Mouse (Mus musculus): ENCODE results near the gene Ufl1. TPM values are rescaled to one million over a fixed set of nuclear protein-coding genes. Genes with fewer than 3 reads are reported as not detected.
A peak's percentile ranks its signal among the peaks of the same experiment; 100 is the strongest.
"Not testable (repeated sequence)": the region's sequence is repeated elsewhere in the genome, so short reads cannot be mapped to it uniquely, and the experiment has no call there.

Ufl1 gene
- 10.4 and 17.4 TPM in 2 replicates for total RNA-seq (2012; rRNA removed)

DNA sequence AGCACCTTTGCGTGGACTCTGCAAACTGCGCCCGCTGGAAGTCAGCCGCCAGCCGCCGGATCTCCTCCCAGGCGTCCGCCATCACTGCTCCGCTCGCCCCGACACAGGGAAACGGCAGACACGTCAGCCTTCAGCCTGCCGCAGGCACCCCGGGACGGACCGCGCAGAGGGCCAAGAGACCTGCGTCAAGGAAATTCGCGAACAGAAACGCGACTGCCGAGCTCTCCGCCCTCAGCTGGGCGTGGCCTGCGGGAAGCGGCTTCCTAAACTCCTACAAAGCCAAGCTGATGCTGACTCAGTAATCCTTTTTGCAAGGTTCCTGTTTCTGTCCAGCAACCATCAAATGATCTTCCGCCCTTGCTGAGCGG, at the start of gene Ufl1:
TSS of gene Ufl1 (minus strand) at position 151 of the 368 bp plus-strand sequence.
- no peak within 1 kb of the TSS for H3K27ac ChIP-seq (ENCODE audit: insufficient read depth, low read depth, low read length, poor library complexity, severe bottlenecking)
- H3K9ac ChIP-seq (ENCODE audit: insufficient read depth, low read depth, low read length, poor library complexity, severe bottlenecking), result peak within 1 kb of the TSS; percentile 83
- no peaks in the 10 kb centered on the region for H3K4me1 ChIP-seq (ENCODE audit: control insufficient read depth in 2 of 2, insufficient read depth in 2 of 2, low read length in 2 of 2, poor library complexity in 1 of 2)
- TF ChIP-seq CHD2 (IDR thresholded peaks at IDR 0.05; ENCODE audit: low read depth, low read length) (no peak), HCFC1 (IDR thresholded peaks at IDR 0.05; ENCODE audit: borderline replicate concordance, insufficient read depth, low read length) (peak; percentile 77; the same call in 1 of the 2 replicates), MAFK (IDR thresholded peaks at IDR 0.05; ENCODE audit: insufficient read depth, low read depth, low read length) (peak; percentile 91)
- no peaks in the 10 kb centered on the region; the same call in 1 of the 2 replicates for H3K36me3 ChIP-seq (ENCODE audit: control insufficient read depth, insufficient read depth, low read length, poor library complexity, severe bottlenecking)
- peak; percentile 86 for DNase-seq (ENCODE audit: low read depth, low spot score)
- peak within 1 kb of the TSS; percentile 75 to 78 for H3K4me3 ChIP-seq (ENCODE audit: insufficient read depth in 1 of 2, low read depth in 1 of 2, low read length in 2 of 2, poor library complexity in 1 of 2, severe bottlenecking in 1 of 2)
- in situ Hi-C loops (cut with MboI; ENCODE audit: low sequenced_read_pairs in 2 of 2, unreplicated experiment in 2 of 2), result no loop called here
- H3K9me3 ChIP-seq (ENCODE audit: control insufficient read depth, insufficient read depth, low read depth, low read length), result no peaks in the 10 kb centered on the region

DNA sequence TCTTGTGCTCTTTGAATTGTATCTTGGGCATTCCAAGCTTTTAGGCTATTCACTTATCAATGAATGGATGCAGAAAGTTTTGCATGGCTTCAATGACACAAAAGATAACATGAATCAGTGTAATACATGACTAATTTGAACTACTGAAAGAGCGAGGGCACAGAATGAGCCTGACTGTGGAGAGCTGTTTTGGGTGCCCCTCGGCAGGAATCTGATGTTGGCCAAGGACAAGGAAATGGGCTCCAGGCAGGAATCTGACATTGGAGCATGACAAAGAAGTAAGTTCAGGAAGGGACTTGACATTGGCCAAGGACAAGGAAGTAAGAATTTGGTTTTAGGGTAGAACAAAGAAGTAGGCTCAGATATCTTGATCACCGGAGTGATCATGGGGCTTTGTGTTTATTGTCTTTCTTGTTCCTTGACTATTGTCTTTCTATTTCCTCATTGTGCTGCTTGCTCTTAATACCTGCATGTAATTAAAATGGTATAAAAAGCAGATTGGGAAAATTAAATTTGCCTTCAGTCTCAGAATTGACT, 44.1 kb upstream of the Ufl1 start:
- no peak for TF ChIP-seq CHD2 (IDR thresholded peaks at IDR 0.05; ENCODE audit: low read depth, low read length)
- Histone ChIP-seq H3K4me3 (ENCODE audit: insufficient read depth in 1 of 2, low read depth in 1 of 2, low read length in 2 of 2, poor library complexity in 1 of 2, severe bottlenecking in 1 of 2) (no peak overlapping the region), H3K4me1 (ENCODE audit: control insufficient read depth in 2 of 2, insufficient read depth in 2 of 2, low read length in 2 of 2, poor library complexity in 1 of 2) (peaks cover 0 to 3% of the 10 kb centered on the region in 2 experiments; a peak in 3 of 4 replicates)

DNA sequence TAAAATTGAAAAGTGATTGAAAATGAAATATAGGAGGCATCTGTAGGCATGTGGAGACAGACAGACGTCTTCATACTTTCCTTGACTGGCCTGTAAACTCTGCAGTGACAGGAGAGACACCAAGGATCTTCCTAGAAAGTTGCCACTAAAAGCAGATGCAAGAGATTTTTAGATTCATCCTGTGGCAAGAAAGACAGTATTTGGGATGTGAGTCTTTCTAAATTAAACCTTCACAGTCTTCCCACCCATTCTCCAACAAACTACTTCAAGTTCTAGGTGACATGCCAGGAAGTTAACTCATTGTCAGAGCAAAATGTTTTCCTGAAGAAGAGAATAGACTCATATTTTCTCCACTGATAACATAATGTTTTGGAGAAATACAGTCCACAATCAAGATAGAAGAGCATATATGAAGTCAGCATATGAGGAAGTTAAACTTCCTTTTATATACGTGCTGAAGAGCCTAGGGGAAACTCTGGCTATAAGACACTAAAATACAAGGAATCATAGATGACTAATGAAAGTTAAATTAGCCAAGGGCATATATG, 41.1 kb upstream of the Ufl1 start:
- in situ Hi-C loops (cut with MboI; ENCODE audit: low sequenced_read_pairs in 2 of 2, unreplicated experiment in 2 of 2), result no loop called here
- no peak for DNase-seq (ENCODE audit: low read depth, low spot score)
- no peak overlapping the region for H3K9ac ChIP-seq (ENCODE audit: insufficient read depth, low read depth, low read length, poor library complexity, severe bottlenecking)
- no peak overlapping the region for H3K27ac ChIP-seq (ENCODE audit: insufficient read depth, low read depth, low read length, poor library complexity, severe bottlenecking)
- TF ChIP-seq MAFK (IDR thresholded peaks at IDR 0.05; ENCODE audit: insufficient read depth, low read depth, low read length), result no peak
- TF ChIP-seq ZNF384 (IDR thresholded peaks at IDR 0.05; ENCODE audit: low read depth, low read length), result no peak
- no peak overlapping the region for H3K4me3 ChIP-seq (ENCODE audit: insufficient read depth in 1 of 2, low read depth in 1 of 2, low read length in 2 of 2, poor library complexity in 1 of 2, severe bottlenecking in 1 of 2)
- no peaks in the 10 kb centered on the region for H3K9me3 ChIP-seq (ENCODE audit: control insufficient read depth, insufficient read depth, low read depth, low read length)
- no peaks in the 10 kb centered on the region for H3K36me3 ChIP-seq (ENCODE audit: control insufficient read depth, insufficient read depth, low read length, poor library complexity, severe bottlenecking)
- H3K4me1 ChIP-seq (ENCODE audit: control insufficient read depth in 2 of 2, insufficient read depth in 2 of 2, low read length in 2 of 2, poor library complexity in 1 of 2), result peaks cover 0 to 3% of the 10 kb centered on the region in 2 experiments; a peak in 3 of 4 replicates

More for the DNA sequence above, 44.1 kb upstream of the Ufl1 start:
- Histone ChIP-seq H3K9me3 (ENCODE audit: control insufficient read depth, insufficient read depth, low read depth, low read length) (no peaks in the 10 kb centered on the region), H3K27ac (ENCODE audit: insufficient read depth, low read depth, low read length, poor library complexity, severe bottlenecking) (no peak overlapping the region), H3K36me3 (ENCODE audit: control insufficient read depth, insufficient read depth, low read length, poor library complexity, severe bottlenecking) (no peaks in the 10 kb centered on the region), H3K9ac (ENCODE audit: insufficient read depth, low read depth, low read length, poor library complexity, severe bottlenecking) (no peak overlapping the region)
- in situ Hi-C loops (cut with MboI; ENCODE audit: low sequenced_read_pairs in 2 of 2, unreplicated experiment in 2 of 2), result no loop called here
- DNase-seq (ENCODE audit: low read depth, low spot score), result peak; percentile 35

DNA sequence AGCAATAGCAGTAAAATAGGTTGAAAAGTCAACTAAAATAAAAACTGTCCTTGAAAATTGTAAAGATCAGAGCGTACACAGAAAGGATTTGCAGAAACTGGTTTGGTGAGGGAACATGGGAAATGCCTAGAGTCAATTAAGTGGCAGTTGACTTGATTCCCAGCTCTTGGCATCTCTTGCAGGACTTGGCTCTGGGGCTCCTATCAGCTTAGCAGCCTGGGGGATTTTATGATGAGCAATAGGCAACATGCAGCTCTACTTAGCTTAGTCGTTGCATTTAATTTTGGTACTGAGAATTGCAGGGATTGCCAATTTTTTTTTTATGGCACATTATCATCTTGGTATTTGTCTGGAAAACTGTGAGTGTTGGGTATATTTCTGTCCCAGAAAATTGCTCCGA, 32.1 kb upstream of the Ufl1 start:
- Histone ChIP-seq H3K27ac (ENCODE audit: insufficient read depth, low read depth, low read length, poor library complexity, severe bottlenecking) (no peak overlapping the region), H3K36me3 (ENCODE audit: control insufficient read depth, insufficient read depth, low read length, poor library complexity, severe bottlenecking) (no peaks in the 10 kb centered on the region), H3K4me3 (ENCODE audit: insufficient read depth in 1 of 2, low read depth in 1 of 2, low read length in 2 of 2, poor library complexity in 1 of 2, severe bottlenecking in 1 of 2) (no peak overlapping the region), H3K9ac (ENCODE audit: insufficient read depth, low read depth, low read length, poor library complexity, severe bottlenecking) (no peak overlapping the region), H3K9me3 (ENCODE audit: control insufficient read depth, insufficient read depth, low read depth, low read length) (no peaks in the 10 kb centered on the region), H3K4me1 (ENCODE audit: control insufficient read depth in 2 of 2, insufficient read depth in 2 of 2, low read length in 2 of 2, poor library complexity in 1 of 2) (no peaks in the 10 kb centered on the region)
- in situ Hi-C loops (cut with MboI; ENCODE audit: low sequenced_read_pairs in 2 of 2, unreplicated experiment in 2 of 2), result no loop called here
- no peak for DNase-seq (ENCODE audit: low read depth, low spot score)
- TF ChIP-seq HCFC1 (IDR thresholded peaks at IDR 0.05; ENCODE audit: borderline replicate concordance, insufficient read depth, low read length) (no peak), ZNF384 (IDR thresholded peaks at IDR 0.05; ENCODE audit: low read depth, low read length) (no peak), MAFK (IDR thresholded peaks at IDR 0.05; ENCODE audit: insufficient read depth, low read depth, low read length) (no peak), CHD2 (IDR thresholded peaks at IDR 0.05; ENCODE audit: low read depth, low read length) (no peak), ZC3H11A (IDR thresholded peaks at IDR 0.05; ENCODE audit: borderline replicate concordance, low read depth, low read length) (no peak)

DNA sequence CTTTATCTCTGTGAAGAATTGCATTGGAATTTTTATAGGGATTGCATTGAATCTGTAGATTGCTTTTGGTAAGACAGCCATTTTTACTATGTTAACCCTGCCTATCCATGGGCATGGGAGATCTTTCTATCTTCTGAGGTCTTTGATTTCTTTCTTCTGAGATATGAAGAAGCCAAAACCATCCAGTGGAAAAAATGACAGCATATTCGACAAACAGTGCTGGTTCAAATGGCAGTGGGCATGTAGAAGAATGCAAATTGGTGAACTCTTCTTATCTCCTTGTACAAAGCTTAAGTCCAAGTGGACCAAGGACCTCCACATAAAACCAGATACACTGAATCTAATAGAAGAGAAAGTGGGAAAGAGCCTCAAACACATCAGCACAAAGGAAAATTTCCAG, 3.4 kb upstream of the Ufl1 start:
- in situ Hi-C loops (cut with MboI; ENCODE audit: low sequenced_read_pairs in 2 of 2, unreplicated experiment in 2 of 2); H3K4me1 ChIP-seq (ENCODE audit: control insufficient read depth in 2 of 2, insufficient read depth in 2 of 2, low read length in 2 of 2, poor library complexity in 1 of 2); DNase-seq (ENCODE audit: low read depth, low spot score); H3K4me3 ChIP-seq (ENCODE audit: insufficient read depth in 1 of 2, low read depth in 1 of 2, low read length in 2 of 2, poor library complexity in 1 of 2, severe bottlenecking in 1 of 2); H3K9me3 ChIP-seq (ENCODE audit: control insufficient read depth, insufficient read depth, low read depth, low read length); H3K9ac ChIP-seq (ENCODE audit: insufficient read depth, low read depth, low read length, poor library complexity, severe bottlenecking); H3K27ac ChIP-seq (ENCODE audit: insufficient read depth, low read depth, low read length, poor library complexity, severe bottlenecking); H3K36me3 ChIP-seq (ENCODE audit: control insufficient read depth, insufficient read depth, low read length, poor library complexity, severe bottlenecking): not testable (repeated sequence)

Data from ES-E14 (cell line).